Mouse (Mus musculus) liver, postnatal 0 days (tissue): ENCODE measurements around the gene Adgb.

Experiments used
- CTCF ChIP-seq: sonication (generic); IDR thresholded peaks from 2 replicates; pipeline ENCODE4 v1.5.1; 2016; ENCODE audit warnings: antibody characterized with exemption, low read depth
- EP300 ChIP-seq: IDR thresholded peaks from 2 replicates; pipeline ENCODE4 v1.6.1; 2016; ENCODE audit warnings: antibody characterized with exemption, low read depth, mild to moderate bottlenecking

DNA sequence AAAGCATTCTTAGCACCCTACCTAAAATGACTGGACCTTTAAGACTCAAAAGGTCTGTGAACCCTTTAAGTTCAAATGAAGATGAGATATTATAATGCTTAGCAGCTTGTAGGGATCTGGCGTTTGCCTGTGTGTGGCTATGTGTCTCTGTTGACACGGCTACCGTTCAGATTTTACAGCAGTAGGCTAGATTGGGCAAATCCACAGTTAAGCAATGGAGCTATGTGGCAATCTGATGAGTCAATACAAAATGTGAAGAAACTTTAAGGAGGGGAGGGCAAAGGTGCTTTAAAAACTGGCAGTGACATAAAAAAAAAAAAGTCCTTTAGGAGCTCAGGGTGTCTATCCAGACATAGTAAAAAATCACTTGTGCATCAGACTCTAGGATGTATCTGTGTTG is 23.1 kb downstream of the Adgb start:
- no peak for TF ChIP-seq CTCF
- peak; percentile 84 for TF ChIP-seq EP300
